21 mouse cellular contexts compared by ENCODE assay signal in genomic region chr17:36128968-36129817, GRCm38 (mm10). TPM values are rescaled to one million over a fixed set of nuclear protein-coding genes. Genes with fewer than 3 reads are reported as not detected.
DNase-seq lines count a peak whose midpoint lies in the region; ATAC-seq and TF ChIP-seq lines count a peak whose summit lies in the region.
"Not testable (repeated sequence)": the region's sequence is repeated elsewhere in the genome, so short reads cannot be mapped to it uniquely, and the experiment has no call there.
"Had no signal": no experiment of that assay in that cellular context is flagged by ENCODE, and none has a peak within 500 bp of the region (broad histone marks: within the 10 kb centered on the region; RNA-seq: fewer than 3 reads in every experiment).

TSS of gene Gm7030 (minus strand) at chr17:36129425.

- H3K27ac ChIP-seq in embryonic facial prominence, embryonic 15.5 days (replicated peaks); kidney, adult 2 months (ENCODE audit: insufficient read depth, low read depth, low read length); lung, embryonic 16.5 days (ENCODE audit: low read length); stomach, postnatal 0 days (replicated peaks): not testable (repeated sequence)
- H3K27ac ChIP-seq in intestine, embryonic 15.5 days = peak within 1 kb of the TSS; percentile 58

- H3K36me3 ChIP-seq in E14TG2a.4 (ENCODE audit: insufficient read depth, low read length); embryonic facial prominence, embryonic 15.5 days; intestine, embryonic 15.5 days; kidney, adult 2 months (ENCODE audit: control insufficient read depth, insufficient read depth, low read length); lung, embryonic 16.5 days (ENCODE audit: control insufficient read depth, insufficient read depth, low read length); stomach, postnatal 0 days (ENCODE audit: control insufficient read depth, insufficient read depth, low read length): not testable (repeated sequence)

- not testable (repeated sequence) for H3K4me1 ChIP-seq in E14TG2a.4 (replicated peaks; ENCODE audit: low read depth, low read length); embryonic facial prominence, embryonic 15.5 days; intestine, embryonic 15.5 days (replicated peaks); kidney, adult 2 months (ENCODE audit: control insufficient read depth, insufficient read depth, low read length); lung, embryonic 16.5 days (replicated peaks; ENCODE audit: control insufficient read depth, insufficient read depth, low read length); stomach, postnatal 0 days (replicated peaks; ENCODE audit: control insufficient read depth, insufficient read depth)

- H3K9ac ChIP-seq in embryonic facial prominence, embryonic 15.5 days; intestine, embryonic 15.5 days; stomach, postnatal 0 days (ENCODE audit: low read length): not testable (repeated sequence)
- peak within 1 kb of the TSS; percentile 24 for H3K9ac ChIP-seq in lung, embryonic 16.5 days (ENCODE audit: low read length)

- not testable (repeated sequence) for TF ChIP-seq CTCF in E14TG2a.4 (conservative IDR thresholded peaks at IDR 0.05; ENCODE audit: low read length); kidney, adult 2 months (conservative IDR thresholded peaks at IDR 0.05; ENCODE audit: insufficient read depth, insufficient read length, low read depth, low read length); stomach, postnatal 0 days (IDR thresholded peaks at IDR 0.05; ENCODE audit: low read depth)

- H3K4me2 ChIP-seq in embryonic facial prominence, embryonic 15.5 days (replicated peaks) = not testable (repeated sequence)
- peak within 1 kb of the TSS; percentile 48 for H3K4me2 ChIP-seq in intestine, embryonic 15.5 days (replicated peaks)
- peak within 1 kb of the TSS; percentile 43 for H3K4me2 ChIP-seq in lung, embryonic 16.5 days (ENCODE audit: low read depth, low read length)
- peak within 1 kb of the TSS; percentile 8; the same call in 1 of the 2 replicates for H3K4me2 ChIP-seq in stomach, postnatal 0 days (replicated peaks; ENCODE audit: low read depth)

- WGBS in embryonic facial prominence, embryonic 15.5 days = 22% methylated on average over 27 of the region's 28 CpGs
- 14% methylated on average over 25 of the region's 28 CpGs for WGBS in intestine, embryonic 15.5 days
- WGBS in kidney, adult 2 months = 34% methylated on average over 28 of the region's 28 CpGs
- 12% methylated on average over 24 of the region's 28 CpGs for WGBS in lung, embryonic 16.5 days
- 20% methylated on average over 21 of the region's 28 CpGs for WGBS in stomach, postnatal 0 days

- DNase-seq in kidney, adult 2 months = peak; percentile 71
- DNase-seq in kidney, postnatal 25 days = peak; percentile 25 to 69
- peak; percentile 52 for DNase-seq in lung, postnatal 36 days
- DNase-seq in stomach, postnatal 0 days (ENCODE audit: low spot score) = peak; percentile 32

- ATAC-seq in embryonic facial prominence, embryonic 15.5 days (ENCODE audit: insufficient number of reproducible peaks, low FRiP score, low TSS enrichment, low read depth) = 0 out of 2 replicates have a peak, but pooled peaks have one; percentile 47
- ATAC-seq in intestine, embryonic 15.5 days = peak; percentile 98
- ATAC-seq in lung, embryonic 16.5 days (ENCODE audit: low read depth) = peak; percentile 45; the same call in 1 of the 2 replicates
- ATAC-seq in stomach, postnatal 0 days (ENCODE audit: low FRiP score, low TSS enrichment) = peak; percentile 88

- TF ChIP-seq EP300 in stomach, postnatal 0 days (optimal IDR thresholded peaks at IDR 0.05) = not testable (repeated sequence)

- peaks cover 48% of the 10 kb centered on the region for H3K27me3 ChIP-seq in E14TG2a.4 (ENCODE audit: insufficient read depth, low read length)
- H3K27me3 ChIP-seq in embryonic facial prominence, embryonic 15.5 days; intestine, embryonic 15.5 days (replicated peaks); kidney, adult 2 months (replicated peaks; ENCODE audit: control insufficient read depth, insufficient read depth, low read length); lung, embryonic 16.5 days (ENCODE audit: control insufficient read depth, insufficient read depth, low read depth, low read length); stomach, postnatal 0 days (ENCODE audit: control insufficient read depth, insufficient read depth, low read length): not testable (repeated sequence)

- peak within 1 kb of the TSS; percentile 61 for H3K4me3 ChIP-seq in E14TG2a.4 (replicated peaks; ENCODE audit: low read length)
- not testable (repeated sequence) for H3K4me3 ChIP-seq in embryonic facial prominence, embryonic 15.5 days (replicated peaks); stomach, postnatal 0 days (ENCODE audit: low read depth, low read length)
- peak within 1 kb of the TSS; percentile 26 for H3K4me3 ChIP-seq in intestine, embryonic 15.5 days (replicated peaks)
- 0 out of 2 replicates have a peak within 1 kb of the TSS, but pooled peaks have one; percentile 18 for H3K4me3 ChIP-seq in kidney, adult 2 months (ENCODE audit: insufficient read depth, low read depth, low read length)
- H3K4me3 ChIP-seq in lung, embryonic 16.5 days (ENCODE audit: low read length) = peak within 1 kb of the TSS; percentile 21; the same call in 1 of the 2 replicates

- TF ChIP-seq POLR2A in kidney, adult 2 months (IDR thresholded peaks at IDR 0.05; ENCODE audit: low read depth, low read length) = not testable (repeated sequence)

- not testable (repeated sequence) for H3K9me3 ChIP-seq in E14TG2a.4 (ENCODE audit: low read length); embryonic facial prominence, embryonic 15.5 days (replicated peaks); intestine, embryonic 15.5 days; lung, embryonic 16.5 days (ENCODE audit: control insufficient read depth, low read length); stomach, postnatal 0 days (ENCODE audit: control insufficient read depth, low read length)

RNA-seq across cellular contexts. Expression of gene Gm7030, which starts in this region (rescaled TPM):
- not detected in 2 replicates for polyA plus RNA-seq in embryonic facial prominence, embryonic 15.5 days (2015; fragmentation: Nextera tagmentation; extraction: Ambion mirVana)
- 1.4 and 1.5 TPM in 2 replicates for polyA plus RNA-seq in intestine, embryonic 15.5 days (2015; fragmentation: Nextera tagmentation; extraction: Ambion mirVana)
- 0.19 TPM in 1 of 2 replicates, not detected in the other for polyA plus RNA-seq in kidney, adult 2 months (2012; rRNA removed)
- polyA plus RNA-seq in lung, embryonic 16.5 days (2015; fragmentation: Nextera tagmentation; extraction: Ambion mirVana) = not detected in 2 replicates
- not detected in 2 replicates for polyA plus RNA-seq in stomach, postnatal 0 days (2015; fragmentation: Nextera tagmentation; extraction: Ambion mirVana)
- polyA plus RNA-seq: embryonic facial prominence, embryonic 10.5 days; forebrain, embryonic 13.5 days; heart, embryonic 11.5 days; hindbrain, embryonic 12.5 days; hindbrain, postnatal 0 days; kidney, embryonic 15.5 days; limb, embryonic 10.5 days; limb, embryonic 15.5 days; liver, embryonic 13.5 days; lung, adult 2 months; midbrain, embryonic 11.5 days; midbrain, embryonic 16.5 days; neural tube, embryonic 11.5 days had no signal

Comparison
In these comparisons a context has a peak if more than half of its experiments do, and no peak if none do; other contexts are left out.
1. Peak in ATAC-seq in embryonic facial prominence, embryonic 15.5 days; RNA of the gene not detected or under 1 TPM.
2. Peak in DNase-seq and H3K4me3 ChIP-seq in kidney, adult 2 months; RNA of the gene not detected or under 1 TPM.
3. Peak in ATAC-seq, H3K4me3 ChIP-seq, H3K9ac ChIP-seq and H3K4me2 ChIP-seq in lung, embryonic 16.5 days; RNA of the gene not detected or under 1 TPM.
4. Peak in DNase-seq, ATAC-seq and H3K4me2 ChIP-seq in stomach, postnatal 0 days; RNA of the gene not detected or under 1 TPM.
5. ATAC-seq: peak in every context shown above with its lines; median percentile 98 in intestine, embryonic 15.5 days; 88 in stomach, postnatal 0 days; 47 in embryonic facial prominence, embryonic 15.5 days; 45 in lung, embryonic 16.5 days.